Mouse (Mus musculus) embryo, embryonic 11 days (tissue): ENCODE results near the gene Acot11.
A peak's percentile ranks its signal among the peaks of the same experiment; 100 is the strongest.
"Not testable (repeated sequence)": the region's sequence is repeated elsewhere in the genome, so short reads cannot be mapped to it uniquely, and the experiment has no call there.

ENCODE experiments used
- DNase-seq: peaks from one replicate; pipeline ENCODE4 v3.0.0-alpha.2; 2015

Gene Acot11

GRCm38 (mm10) chr4:106807287-106807686 lies 2.5 kb upstream of the Acot11 start:
- DNase-seq, result no peak

DNA sequence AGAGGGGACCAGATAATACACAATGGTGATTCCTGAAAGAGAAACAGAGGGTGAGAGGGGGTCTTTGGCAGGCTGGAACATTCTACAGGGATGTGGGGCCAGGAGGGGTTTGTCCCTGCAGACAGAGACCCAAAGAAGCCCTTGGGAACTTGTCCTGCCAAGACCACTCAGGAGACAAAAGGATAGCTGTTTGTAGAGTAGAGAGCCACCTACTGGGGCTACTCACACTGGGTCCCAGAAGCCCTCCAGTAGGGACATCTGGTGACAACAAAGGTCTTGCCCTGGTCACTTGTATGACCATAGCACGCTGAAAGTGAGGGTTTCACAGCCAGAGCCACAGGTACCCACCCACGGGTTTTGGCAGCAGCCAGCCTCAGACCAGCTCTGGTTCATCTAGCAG lies 1.1 kb upstream of the Acot11 start:
- DNase-seq, result no peak

GRCm38 (mm10) chr4:106804201-106804909 lies 443 bp downstream of the Acot11 start:
- no peak for DNase-seq

DNA sequence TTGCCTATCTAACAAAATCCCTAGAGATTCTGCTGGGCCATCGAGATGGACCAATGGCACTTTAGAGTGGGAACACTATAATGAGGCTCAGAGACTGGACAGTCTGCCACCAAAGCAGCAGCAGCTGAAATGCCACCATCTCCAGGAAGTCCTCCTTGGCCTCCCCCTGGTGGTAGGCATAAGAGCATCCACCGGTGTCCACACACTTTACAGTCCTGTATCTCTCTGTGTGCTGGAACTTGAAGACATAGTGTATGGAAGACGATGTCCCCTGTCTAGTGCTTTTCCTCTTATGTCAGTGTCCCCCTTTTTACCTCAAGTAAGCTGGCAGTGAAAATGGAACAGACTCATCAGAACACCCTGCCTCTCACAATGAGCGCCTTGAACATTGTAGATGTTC lies 1.0 kb downstream of the Acot11 start:
- no peak for DNase-seq

- DNase-seq, result peak; percentile 82
Measured at GRCm38 (mm10) chr4:106799772-106800336, 4.9 kb downstream of the Acot11 start.

GRCm38 (mm10) chr4:106798908-106799546 lies 5.8 kb downstream of the Acot11 start:
- DNase-seq, result no peak

GRCm38 (mm10) chr4:106795289-106795688 lies 9.5 kb downstream of the Acot11 start:
- no peak for DNase-seq

DNA sequence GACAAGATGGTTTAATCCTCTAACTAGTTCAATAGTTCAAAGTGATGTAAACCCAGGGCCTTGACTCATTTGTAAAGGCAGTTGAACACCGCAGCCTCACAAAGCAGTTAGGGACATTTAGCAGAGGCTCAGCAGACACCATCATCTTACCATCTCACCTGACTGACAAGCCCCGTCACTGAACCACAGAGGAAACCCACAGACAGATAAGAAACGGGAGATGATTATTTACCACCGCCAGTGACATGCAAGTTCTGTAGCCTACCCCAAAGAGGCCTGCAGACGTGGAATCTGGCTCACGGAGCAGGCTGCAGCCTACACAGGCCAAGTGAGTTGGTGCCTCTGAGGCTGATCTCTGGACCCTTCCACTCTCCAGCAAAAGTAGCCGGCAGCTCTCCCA lies 10.6 kb downstream of the Acot11 start:
- no peak for DNase-seq

DNA sequence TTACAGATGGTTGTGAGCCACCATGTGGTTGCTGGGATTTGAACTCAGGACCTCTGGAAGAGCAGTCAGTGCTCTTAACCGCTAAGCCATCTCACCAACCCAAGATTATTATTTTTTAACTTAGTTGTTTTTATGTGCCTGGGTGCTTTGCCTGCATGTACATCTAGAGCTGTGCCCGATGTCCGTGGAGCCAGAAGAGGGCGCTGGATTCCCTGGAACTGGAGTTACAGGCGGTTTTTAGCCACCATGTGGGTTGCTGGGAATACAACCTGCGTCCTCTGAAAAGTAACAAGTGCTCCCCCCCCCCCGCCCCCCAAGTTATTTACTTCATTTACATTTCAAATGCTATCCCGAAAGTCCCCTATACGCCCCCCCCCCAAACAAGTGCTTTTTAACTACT lies 11.0 kb downstream of the Acot11 start:
- not testable (repeated sequence) for DNase-seq

DNA sequence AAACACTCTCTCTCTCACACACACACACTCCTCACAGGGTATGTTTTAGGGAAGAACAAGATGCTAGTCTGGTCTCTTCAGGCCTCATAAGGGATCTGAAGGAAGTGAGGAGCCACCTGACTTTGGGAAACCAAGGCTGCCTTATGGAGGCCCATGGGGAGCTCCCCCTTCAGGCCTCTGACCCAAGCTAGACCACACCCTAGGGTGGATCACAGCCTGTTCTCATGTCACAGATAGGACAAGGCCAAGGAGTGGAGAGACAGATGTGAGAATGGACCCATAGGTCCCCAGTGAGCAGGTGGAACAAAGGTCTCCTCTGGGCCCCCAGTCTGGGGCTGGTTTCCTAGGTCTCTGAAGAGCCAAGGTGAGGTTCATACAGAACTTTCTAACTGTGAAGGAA lies 12.5 kb downstream of the Acot11 start:
- no peak for DNase-seq

GRCm38 (mm10) chr4:106790938-106791337 lies 13.9 kb downstream of the Acot11 start:
- DNase-seq, result no peak

GRCm38 (mm10) chr4:106790218-106790617 lies 14.6 kb downstream of the Acot11 start:
- DNase-seq, result not testable (repeated sequence)

DNA sequence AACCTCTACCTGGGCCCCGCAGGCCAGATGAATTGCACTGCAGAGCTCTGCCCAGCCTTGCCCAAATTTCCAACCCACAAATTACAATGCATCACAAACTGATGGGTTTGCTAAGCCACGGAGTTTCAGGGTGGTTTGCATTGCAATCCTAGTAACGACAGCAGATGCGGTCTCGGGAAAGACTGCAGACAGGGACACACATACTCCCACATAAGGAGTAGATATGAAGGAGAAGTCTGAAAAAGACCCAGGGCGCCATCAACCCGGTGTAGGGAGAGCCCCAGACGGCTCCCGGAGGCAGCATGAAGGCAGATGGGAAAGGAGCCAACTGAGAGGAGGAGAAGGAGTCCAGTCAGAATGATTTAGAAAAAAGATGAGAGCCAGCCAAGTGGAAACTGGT lies 15.1 kb downstream of the Acot11 start:
- no peak for DNase-seq

- DNase-seq, result no peak
Measured at GRCm38 (mm10) chr4:106788627-106789026, 16.2 kb downstream of the Acot11 start.

DNA sequence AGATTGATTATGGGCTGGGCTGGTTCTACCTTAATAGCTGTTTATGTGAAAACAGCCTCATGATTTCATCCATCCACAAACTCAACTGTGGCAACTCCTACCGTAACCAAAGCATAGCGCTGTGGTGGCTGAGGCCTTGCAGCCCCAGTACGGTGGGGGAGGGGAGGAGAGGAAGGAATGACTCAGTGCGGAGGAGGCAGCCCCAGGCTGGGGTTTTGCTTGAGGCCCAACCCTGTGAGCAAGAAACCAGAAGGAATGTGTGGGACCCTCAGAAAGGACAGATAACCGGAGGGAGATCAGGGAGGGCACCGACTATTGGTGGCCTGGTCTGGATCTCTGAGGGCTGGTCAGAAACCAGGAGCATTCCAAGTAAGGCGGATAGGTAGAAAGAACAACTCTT lies 17.0 kb downstream of the Acot11 start:
- peak; percentile 73 for DNase-seq

- DNase-seq, result peak; percentile 87
Measured at GRCm38 (mm10) chr4:106785753-106786540, 18.9 kb downstream of the Acot11 start.

GRCm38 (mm10) chr4:106785345-106785744 lies 19.5 kb downstream of the Acot11 start:
- DNase-seq, result no peak

- no peak for DNase-seq
Measured at GRCm38 (mm10) chr4:106784806-106785205, 20.0 kb downstream of the Acot11 start.

GRCm38 (mm10) chr4:106783137-106783536 lies 21.7 kb downstream of the Acot11 start:
- DNase-seq, result no peak

- DNase-seq, result peak; percentile 82
Measured at GRCm38 (mm10) chr4:106780045-106780444, 24.8 kb downstream of the Acot11 start.

DNA sequence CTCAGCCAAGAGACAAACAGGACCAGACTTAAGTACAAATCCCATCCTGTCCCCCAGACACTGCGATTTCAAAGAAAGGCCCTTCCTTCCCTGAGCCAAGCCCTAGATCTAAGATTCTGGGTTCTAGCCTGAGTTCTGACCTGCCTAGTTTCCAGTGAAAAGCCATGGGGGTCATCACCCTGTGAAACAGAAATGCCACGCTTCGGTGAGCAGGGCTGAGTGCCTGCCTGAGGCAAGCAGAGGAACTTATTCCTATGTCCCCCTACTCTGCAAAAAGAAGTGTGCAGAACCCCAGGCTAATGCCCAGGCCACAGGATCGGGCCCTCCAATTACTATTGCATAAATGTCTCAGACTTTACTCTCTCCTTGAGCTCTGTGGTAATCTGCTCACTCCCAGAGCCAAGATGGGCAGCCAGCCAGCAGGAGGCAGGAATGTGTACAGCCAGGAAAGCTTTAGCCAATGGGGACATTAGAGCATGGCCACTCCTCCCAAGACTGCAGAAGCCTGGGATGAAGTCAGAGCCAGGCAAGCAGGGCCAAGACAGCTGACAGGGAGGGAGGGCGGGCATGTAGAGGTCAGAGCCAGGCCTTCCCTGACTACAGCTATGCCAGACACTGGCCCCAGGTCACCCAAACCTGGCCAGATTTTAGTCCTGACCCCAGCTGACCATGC lies 26.5 kb downstream of the Acot11 start:
- DNase-seq, result peak; percentile 79

DNA sequence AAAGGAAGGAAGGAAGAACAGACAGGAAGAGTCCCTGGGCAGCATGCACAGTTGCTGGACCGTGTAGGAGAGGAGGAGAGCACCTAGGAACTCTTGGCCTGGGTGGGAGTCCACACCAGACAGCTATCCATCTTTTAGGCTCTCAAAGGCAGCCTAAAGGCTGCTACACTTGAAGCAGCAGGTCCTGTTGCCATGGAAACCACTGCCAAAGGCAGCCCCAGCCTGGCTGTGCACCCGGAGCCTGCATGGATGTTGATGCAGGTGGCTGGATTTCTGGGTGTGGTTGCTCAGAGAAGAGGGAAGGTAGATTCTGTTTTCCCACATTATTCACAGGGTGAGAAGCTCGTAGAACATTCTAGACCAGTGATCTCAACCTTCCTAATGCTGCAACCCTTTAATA lies 27.8 kb downstream of the Acot11 start:
- DNase-seq, result peak; percentile 86

GRCm38 (mm10) chr4:106775767-106776166 lies 29.0 kb downstream of the Acot11 start:
- not testable (repeated sequence) for DNase-seq
